Mouse (Mus musculus): ENCODE measurements around the gene Pitpnc1. TPM values are rescaled to one million over a fixed set of nuclear protein-coding genes. Genes with fewer than 3 reads are reported as not detected.

The Pitpnc1 gene
- polyA plus RNA-seq, 1 experiment from 2014 or later, result 19.6 TPM

GRCm38 (mm10) chr11:107327326-107327725 is 143.2 kb downstream of the Pitpnc1 start:
- no peak overlapping the region for H3K4me2 ChIP-seq (ENCODE audit: low read length)
- no peaks in the 10 kb centered on the region for H3K4me1 ChIP-seq (replicated peaks; ENCODE audit: insufficient read depth, low read length)
- no peaks in the 10 kb centered on the region for H3K9me3 ChIP-seq (replicated peaks; ENCODE audit: low read length)
- no peaks in the 10 kb centered on the region for H3K27me3 ChIP-seq (ENCODE audit: insufficient read depth, low read length)
- H3K9ac ChIP-seq (ENCODE audit: low read depth, low read length), result no peak overlapping the region
- no peak for ATAC-seq (replicated peaks; ENCODE audit: low FRiP score, low read depth)
- H3K4me3 ChIP-seq (replicated peaks; ENCODE audit: low read depth, low read length), result no peak overlapping the region
- no peak for DNase-seq (ENCODE audit: low spot score)
- WGBS, result 82% methylated on average over 10 of the region's 10 CpGs
- no peak overlapping the region for H3K27ac ChIP-seq
- TF ChIP-seq CTCF (IDR thresholded peaks at IDR 0.05; ENCODE audit: low read depth), result no peak
- H3K36me3 ChIP-seq (ENCODE audit: insufficient read depth, low read length), result no peaks in the 10 kb centered on the region

GRCm38 (mm10) chr11:107325739-107326725 is 144.5 kb downstream of the Pitpnc1 start:
- no peaks in the 10 kb centered on the region for H3K9me3 ChIP-seq (replicated peaks; ENCODE audit: low read length)
- no peaks in the 10 kb centered on the region for H3K27me3 ChIP-seq (ENCODE audit: insufficient read depth, low read length)
- no peak overlapping the region for H3K4me3 ChIP-seq (replicated peaks; ENCODE audit: low read depth, low read length)
- H3K36me3 ChIP-seq (ENCODE audit: insufficient read depth, low read length), result no peaks in the 10 kb centered on the region
- no peak overlapping the region for H3K4me2 ChIP-seq (ENCODE audit: low read length)
- no peaks in the 10 kb centered on the region for H3K4me1 ChIP-seq (replicated peaks; ENCODE audit: insufficient read depth, low read length)
- ATAC-seq (replicated peaks; ENCODE audit: low FRiP score, low read depth), result peak; percentile 59
- H3K27ac ChIP-seq, result no peak overlapping the region
- WGBS, result 42% methylated on average over 14 of the region's 14 CpGs
- no peak overlapping the region for H3K9ac ChIP-seq (ENCODE audit: low read depth, low read length)
- DNase-seq (ENCODE audit: low spot score), result peak; percentile 38
- TF ChIP-seq CTCF (IDR thresholded peaks at IDR 0.05; ENCODE audit: low read depth), result no peak

GRCm38 (mm10) chr11:107325226-107325625 is 145.3 kb downstream of the Pitpnc1 start:
- Histone ChIP-seq H3K4me1 (replicated peaks; ENCODE audit: insufficient read depth, low read length) (no peaks in the 10 kb centered on the region), H3K9ac (ENCODE audit: low read depth, low read length) (no peak overlapping the region), H3K36me3 (ENCODE audit: insufficient read depth, low read length) (no peaks in the 10 kb centered on the region), H3K27me3 (ENCODE audit: insufficient read depth, low read length) (no peaks in the 10 kb centered on the region), H3K4me2 (ENCODE audit: low read length) (no peak overlapping the region), H3K4me3 (replicated peaks; ENCODE audit: low read depth, low read length) (no peak overlapping the region), H3K27ac (no peak overlapping the region), H3K9me3 (replicated peaks; ENCODE audit: low read length) (no peaks in the 10 kb centered on the region)
- DNase-seq (ENCODE audit: low spot score), result no peak
- no peak for TF ChIP-seq CTCF (IDR thresholded peaks at IDR 0.05; ENCODE audit: low read depth)
- 89% methylated on average over 4 of the region's 4 CpGs for WGBS
- no peak for ATAC-seq (replicated peaks; ENCODE audit: low FRiP score, low read depth)

- Histone ChIP-seq H3K27me3 (ENCODE audit: insufficient read depth, low read length) (no peaks in the 10 kb centered on the region), H3K4me3 (replicated peaks; ENCODE audit: low read depth, low read length) (no peak overlapping the region), H3K9ac (ENCODE audit: low read depth, low read length) (no peak overlapping the region), H3K4me2 (ENCODE audit: low read length) (no peak overlapping the region), H3K27ac (no peak overlapping the region), H3K9me3 (replicated peaks; ENCODE audit: low read length) (no peaks in the 10 kb centered on the region), H3K36me3 (ENCODE audit: insufficient read depth, low read length) (no peaks in the 10 kb centered on the region), H3K4me1 (replicated peaks; ENCODE audit: insufficient read depth, low read length) (no peaks in the 10 kb centered on the region)
- TF ChIP-seq CTCF (IDR thresholded peaks at IDR 0.05; ENCODE audit: low read depth), result no peak
- DNase-seq (ENCODE audit: low spot score) (no peak), ATAC-seq (replicated peaks; ENCODE audit: low FRiP score, low read depth) (no peak)
- 66% methylated on average over 18 of the region's 18 CpGs for whole genome bisulfite sequencing
Observed at GRCm38 (mm10) chr11:107323173-107323572, 147.3 kb downstream of the Pitpnc1 start.

- Histone ChIP-seq H3K36me3 (ENCODE audit: insufficient read depth, low read length) (no peaks in the 10 kb centered on the region), H3K27ac (no peak overlapping the region), H3K9ac (ENCODE audit: low read depth, low read length) (no peak overlapping the region), H3K4me2 (ENCODE audit: low read length) (no peak overlapping the region), H3K27me3 (ENCODE audit: insufficient read depth, low read length) (no peaks in the 10 kb centered on the region), H3K9me3 (replicated peaks; ENCODE audit: low read length) (no peaks in the 10 kb centered on the region), H3K4me1 (replicated peaks; ENCODE audit: insufficient read depth, low read length) (no peaks in the 10 kb centered on the region), H3K4me3 (replicated peaks; ENCODE audit: low read depth, low read length) (no peak overlapping the region)
- ATAC-seq (replicated peaks; ENCODE audit: low FRiP score, low read depth) (no peak), DNase-seq (ENCODE audit: low spot score) (no peak)
- no peak for TF ChIP-seq CTCF (IDR thresholded peaks at IDR 0.05; ENCODE audit: low read depth)
- 81% methylated on average over 13 of the region's 13 CpGs for whole genome bisulfite sequencing
Observed at GRCm38 (mm10) chr11:107322226-107322625, 148.3 kb downstream of the Pitpnc1 start.

- H3K9ac ChIP-seq (ENCODE audit: low read depth, low read length), result no peak overlapping the region
- no peaks in the 10 kb centered on the region for H3K4me1 ChIP-seq (replicated peaks; ENCODE audit: insufficient read depth, low read length)
- no peaks in the 10 kb centered on the region for H3K9me3 ChIP-seq (replicated peaks; ENCODE audit: low read length)
- H3K4me2 ChIP-seq (ENCODE audit: low read length), result no peak overlapping the region
- H3K4me3 ChIP-seq (replicated peaks; ENCODE audit: low read depth, low read length), result no peak overlapping the region
- DNase-seq (ENCODE audit: low spot score) (no peak), ATAC-seq (replicated peaks; ENCODE audit: low FRiP score, low read depth) (no peak)
- H3K36me3 ChIP-seq (ENCODE audit: insufficient read depth, low read length), result no peaks in the 10 kb centered on the region
- WGBS, result 86% methylated on average over 3 of the region's 3 CpGs
- H3K27ac ChIP-seq, result no peak overlapping the region
- no peaks in the 10 kb centered on the region for H3K27me3 ChIP-seq (ENCODE audit: insufficient read depth, low read length)
- TF ChIP-seq CTCF (IDR thresholded peaks at IDR 0.05; ENCODE audit: low read depth), result peak; percentile 18; the same call in 1 of the 2 replicates
Observed at GRCm38 (mm10) chr11:107321819-107322218, 148.7 kb downstream of the Pitpnc1 start.
